Mouse (Mus musculus) cerebral cortex, adult 2 months (tissue): ENCODE measurements around the gene Ralgapb.

ENCODE experiments used
- WGBS: fragments of 180-500 bp; shearing (Covaris S2); methylation state at CpG from one replicate; pipeline ENCODE4 v1.1.7; 2018; 5-methylcytosine and 5-hydroxymethylcytosine counted together

Ralgapb gene

GRCm38 (mm10) chr2:158402915-158403314 lies 6.7 kb upstream of the Ralgapb start:
- WGBS, result 89% methylated on average over 7 of the region's 7 CpGs

- WGBS, result 17% methylated on average over 14 of the region's 14 CpGs
These were observed 552 bp upstream of the Ralgapb start for GRCm38 (mm10) chr2:158408997-158409594.

- 2% methylated on average over 42 of the region's 67 CpGs for WGBS
These were observed 670 bp downstream of the Ralgapb start for GRCm38 (mm10) chr2:158410022-158411014.

GRCm38 (mm10) chr2:158413240-158413639 lies 3.6 kb downstream of the Ralgapb start:
- WGBS, result 62% methylated on average over 2 of the region's 2 CpGs

- whole genome bisulfite sequencing, result 34% methylated on average over 1 of the region's 1 CpGs
These were observed 6.2 kb downstream of the Ralgapb start for GRCm38 (mm10) chr2:158415826-158416225.

- 96% methylated on average over 1 of the region's 1 CpGs for WGBS
These were observed 9.0 kb downstream of the Ralgapb start for GRCm38 (mm10) chr2:158418663-158419062.

- WGBS, result 77% methylated on average over 1 of the region's 1 CpGs
These were observed 36.2 kb downstream of the Ralgapb start for GRCm38 (mm10) chr2:158445814-158446213.

- 79% methylated on average over 7 of the region's 7 CpGs for WGBS
These were observed 40.2 kb downstream of the Ralgapb start for GRCm38 (mm10) chr2:158449845-158450244.

- WGBS, result 96% methylated on average over 4 of the region's 4 CpGs
These were observed 46.8 kb downstream of the Ralgapb start for GRCm38 (mm10) chr2:158456451-158456850.

GRCm38 (mm10) chr2:158457610-158458009 lies 48.0 kb downstream of the Ralgapb start:
- 60% methylated on average over 1 of the region's 1 CpGs for WGBS

- WGBS, result 73% methylated on average over 1 of the region's 1 CpGs
These were observed 52.8 kb downstream of the Ralgapb start for GRCm38 (mm10) chr2:158462450-158462849.

- 35% methylated on average over 1 of the region's 1 CpGs for WGBS
These were observed 64.5 kb downstream of the Ralgapb start for GRCm38 (mm10) chr2:158474159-158474558.

- 37% methylated on average over 3 of the region's 3 CpGs for WGBS
These were observed 68.0 kb downstream of the Ralgapb start for GRCm38 (mm10) chr2:158477640-158478039.

GRCm38 (mm10) chr2:158498457-158498856 lies 88.8 kb downstream of the Ralgapb start:
- 87% methylated on average over 5 of the region's 5 CpGs for WGBS

- 81% methylated on average over 11 of the region's 11 CpGs for WGBS
These were observed 92.5 kb downstream of the Ralgapb start, which contains the start of gene Adig for GRCm38 (mm10) chr2:158501836-158502812. Gene Adig, plus strand, starts transcription at chr2:158502612.

- 85% methylated on average over 7 of the region's 7 CpGs for WGBS
These were observed 93.6 kb downstream of the Ralgapb start for GRCm38 (mm10) chr2:158503226-158503625.

GRCm38 (mm10) chr2:158503671-158504070 lies 94.0 kb downstream of the Ralgapb start:
- 64% methylated on average over 4 of the region's 4 CpGs for WGBS

GRCm38 (mm10) chr2:158506475-158506874 lies 96.8 kb downstream of the Ralgapb start:
- WGBS, result 78% methylated on average over 5 of the region's 5 CpGs

GRCm38 (mm10) chr2:158507046-158507445 lies 97.4 kb downstream of the Ralgapb start:
- WGBS, result 97% methylated on average over 10 of the region's 10 CpGs

- WGBS, result 54% methylated on average over 6 of the region's 6 CpGs
These were observed 101.0 kb downstream of the Ralgapb start for GRCm38 (mm10) chr2:158510665-158511064.

GRCm38 (mm10) chr2:158512528-158512927 lies 102.9 kb downstream of the Ralgapb start, which contains the start of gene Arhgap40:
Gene Arhgap40, plus strand, starts transcription at chr2:158512796.
- 72% methylated on average over 10 of the region's 10 CpGs for WGBS
